10 mouse cellular contexts compared by ENCODE assay signal in genomic region chr17:31060196-31060587, GRCm38 (mm10). TPM values are rescaled to one million over a fixed set of nuclear protein-coding genes. Genes with fewer than 3 reads are reported as not detected.
DNase-seq lines count a peak whose midpoint lies in the region; ATAC-seq and TF ChIP-seq lines count a peak whose summit lies in the region.
"Had no signal": no experiment of that assay in that cellular context is flagged by ENCODE, and none has a peak within 500 bp of the region (broad histone marks: within the 10 kb centered on the region; RNA-seq: fewer than 3 reads in every experiment).

No protein-coding gene starts in this region.

- H3K4me2 ChIP-seq in heart, embryonic 13.5 days: peak overlapping the region; percentile 98; the same call in 1 of the 2 replicates
- peak overlapping the region; percentile 71 for H3K4me2 ChIP-seq in lung, postnatal 0 days (replicated peaks; ENCODE audit: low read depth, low read length)

- intact Hi-C loops in heart, postnatal 10 days (cut with DNase I): loop anchor here (2.0 kb wide), 1 partner anchor 15 kb away; no protein-coding TSS in a partner anchor
- intact Hi-C loops in left cerebral cortex, postnatal 10 days (cut with DNase I): no loop called here

- ATAC-seq in heart, embryonic 13.5 days (ENCODE audit: extremely low read depth, insufficient number of reproducible peaks, low FRiP score, low TSS enrichment): no peak
- peak; percentile 45 for ATAC-seq in lung, postnatal 0 days

- TF ChIP-seq EP300 in lung, postnatal 0 days (IDR thresholded peaks at IDR 0.05): no peak

- no peak overlapping the region for H3K9ac ChIP-seq in heart, embryonic 13.5 days
- no peak overlapping the region for H3K9ac ChIP-seq in lung, postnatal 0 days (replicated peaks; ENCODE audit: low read depth)

- H3K36me3 ChIP-seq in heart, embryonic 13.5 days: no peaks in the 10 kb centered on the region; the same call in 1 of the 2 replicates
- no peaks in the 10 kb centered on the region for H3K36me3 ChIP-seq in lung, postnatal 0 days (ENCODE audit: insufficient read depth, low read length)
- H3K36me3 ChIP-seq: forebrain, embryonic 10.5 days had no signal

- no peak for DNase-seq in heart, postnatal 10 days
- peak; percentile 41 for DNase-seq in lung, postnatal 0 days (ENCODE audit: low spot score)
- DNase-seq in lung, adult 2 months: no peak
- peak; percentile 3 for DNase-seq in liver
- DNase-seq in left cerebral cortex, postnatal 10 days (ENCODE audit: extremely low spot score in 1 of 2, low spot score in 2 of 2): no peak
- no peak for DNase-seq in gastrocnemius, postnatal 4 days (ENCODE audit: low spot score in 2 of 2)
- DNase-seq: cerebellum, adult 8-10 months had no signal

- TF ChIP-seq CTCF in lung, postnatal 0 days (IDR thresholded peaks at IDR 0.05): no peak
- no peak for TF ChIP-seq CTCF in lung, adult 2 months (IDR thresholded peaks at IDR 0.05; ENCODE audit: insufficient read depth, low read length)
- no peak for TF ChIP-seq CTCF in olfactory bulb, adult 2 months (IDR thresholded peaks at IDR 0.05; ENCODE audit: insufficient read depth, low read depth, low read length)

- no peaks in the 10 kb centered on the region for H3K9me3 ChIP-seq in heart, embryonic 13.5 days
- H3K9me3 ChIP-seq in lung, postnatal 0 days (ENCODE audit: low read length): no peaks in the 10 kb centered on the region
- H3K9me3 ChIP-seq: forebrain, embryonic 10.5 days had no signal

- H3K4me1 ChIP-seq in heart, embryonic 13.5 days: peaks cover 44% of the 10 kb centered on the region
- peaks cover 6% of the 10 kb centered on the region; the same call in 1 of the 2 replicates for H3K4me1 ChIP-seq in lung, postnatal 0 days (ENCODE audit: insufficient read depth, low read depth, low read length)
- peaks cover 8% of the 10 kb centered on the region for H3K4me1 ChIP-seq in lung, adult 2 months (ENCODE audit: control insufficient read depth, insufficient read depth, low read length)
- peaks cover 31% of the 10 kb centered on the region for H3K4me1 ChIP-seq in olfactory bulb, adult 2 months (ENCODE audit: control insufficient read depth, insufficient read depth, low read length)

- peak overlapping the region; percentile 59 for H3K27ac ChIP-seq in heart, embryonic 13.5 days (replicated peaks)
- H3K27ac ChIP-seq in lung, postnatal 0 days (ENCODE audit: low read length): peak overlapping the region; percentile 48
- peak overlapping the region; percentile 32 for H3K27ac ChIP-seq in olfactory bulb, adult 2 months (ENCODE audit: insufficient read depth, low read depth, low read length)

- 63% methylated on average over 4 of the region's 4 CpGs for WGBS in heart, embryonic 13.5 days
- WGBS in lung, postnatal 0 days: 12% methylated on average over 4 of the region's 4 CpGs
- 34% methylated on average over 4 of the region's 4 CpGs for WGBS in lung, adult 2 months
- WGBS in olfactory bulb, adult 2 months: 55% methylated on average over 4 of the region's 4 CpGs

- H3K27me3 ChIP-seq in heart, embryonic 13.5 days (replicated peaks): peaks cover 26% of the 10 kb centered on the region
- H3K27me3 ChIP-seq in lung, postnatal 0 days (replicated peaks; ENCODE audit: insufficient read depth, low read length): peaks cover 12% of the 10 kb centered on the region; the same call in 1 of the 2 replicates

- TF ChIP-seq POLR2A in lung, adult 2 months (IDR thresholded peaks at IDR 0.05; ENCODE audit: borderline replicate concordance, extremely low read depth, low read depth, low read length): no peak
- no peak for TF ChIP-seq POLR2A in olfactory bulb, adult 2 months (IDR thresholded peaks at IDR 0.05; ENCODE audit: insufficient read depth, low read depth, low read length)

- H3K4me3 ChIP-seq in heart, embryonic 13.5 days: no peak overlapping the region
- no peak overlapping the region for H3K4me3 ChIP-seq in lung, postnatal 0 days (ENCODE audit: low read depth, low read length)
- H3K4me3 ChIP-seq in lung, adult 2 months (replicated peaks; ENCODE audit: extremely low read depth, low read depth, low read length): no peak overlapping the region
- H3K4me3 ChIP-seq in olfactory bulb, adult 2 months (ENCODE audit: insufficient read depth, low read depth, low read length): 0 out of 2 replicates have a peak overlapping the region, but pooled peaks have one; percentile 15
- H3K4me3 ChIP-seq: forebrain, embryonic 10.5 days had no signal

RNA-seq across cellular contexts. Expression of gene Abcg1, which starts 2.7 kb away (rescaled TPM):
- 7.7 and 8.2 TPM in 2 replicates for polyA plus RNA-seq in heart, embryonic 13.5 days (2015; fragmentation: Nextera tagmentation; extraction: Ambion mirVana)
- 1 to 10 TPM; 8.9 to 10.0 TPM for total RNA-seq in heart, postnatal 10 days (2021)
- polyA plus RNA-seq in lung, postnatal 0 days (2015; fragmentation: Nextera tagmentation; extraction: Ambion mirVana): 26.9 and 35.3 TPM in 2 replicates
- 53.2 and 57.4 TPM in 2 replicates for polyA plus RNA-seq in lung, adult 2 months (2012; rRNA removed)
- not detected in 2 replicates for polyA plus RNA-seq in olfactory bulb, adult 2 months (2012; ENCODE audit: insufficient read depth, insufficient read length, low replicate concordance, missing spikeins)
- total RNA-seq in left cerebral cortex, postnatal 10 days (2021): 10 to 100 TPM; 26.4 to 33.2 TPM
- total RNA-seq in gastrocnemius, postnatal 4 days (2021): 1 to 10 TPM; 5.9 to 6.8 TPM

Comparison
In these comparisons a context has a peak if more than half of its experiments do, and no peak if none do; other contexts are left out.
1. DNase-seq: peak in lung, postnatal 0 days (single experiment) and liver (single experiment); none in heart, postnatal 10 days (0 of 2), lung, adult 2 months (single experiment), left cerebral cortex, postnatal 10 days (0 of 2) and gastrocnemius, postnatal 4 days (0 of 2).
2. Peak in every context shown above with its lines, with median percentiles within 50 percentile points of each other: H3K27ac ChIP-seq.